Mouse (Mus musculus) adrenal gland, postnatal 25 days (tissue): ENCODE data around the gene Zfp598. TPM values are rescaled to one million over a fixed set of nuclear protein-coding genes. Genes with fewer than 3 reads are reported as not detected.

ENCODE experiments used
- DNase-seq: peaks from one replicate; pipeline ENCODE4 v3.0.0; 2021; ENCODE audit warnings: mixed read lengths
- long read RNA-seq: library from polyadenylated mRNA; stranded (forward); transcript quantifications from one replicate; pipeline ENCODE4 v2.0.0, GENCODE M21; 2021
- total RNA-seq: library from RNA; stranded (reverse); gene quantifications from 2 replicates; pipeline ENCODE4 v1.2.3, GENCODE M21; 2021

Gene Zfp598
- total RNA-seq = 53.9 and 54.7 TPM in 2 replicates
- long read RNA-seq, partial matches to known transcripts = 9 of 19 reads
- long read RNA-seq, other reads (novel, unspliced or antisense) = 9 of 19 reads

- peak; percentile 96 for DNase-seq
These were observed at the start of gene Zfp598 for GRCm38 (mm10) chr17:24669545-24670245. Zfp598 (plus strand) TSS chr17:24669687.

GRCm38 (mm10) chr17:24625472-24625871, 44.0 kb upstream of the Zfp598 start:
- DNase-seq = no peak

- DNase-seq = peak; percentile 74
These were observed 40.8 kb upstream of the Zfp598 start for GRCm38 (mm10) chr17:24628646-24629045.

- no peak for DNase-seq
These were observed 39.4 kb upstream of the Zfp598 start for GRCm38 (mm10) chr17:24630072-24630471.

GRCm38 (mm10) chr17:24632167-24632812, 37.2 kb upstream of the Zfp598 start, which contains the start of the genes Tsc2 and Nthl1:
Tsc2 (minus strand) TSS chr17:24632630.
Nthl1 (plus strand) TSS chr17:24632680.
- DNase-seq = peak; percentile 84

- peak; percentile 60 for DNase-seq
These were observed 36.6 kb upstream of the Zfp598 start for GRCm38 (mm10) chr17:24632813-24633449.

GRCm38 (mm10) chr17:24633831-24634230, 35.7 kb upstream of the Zfp598 start:
- no peak for DNase-seq

- no peak for DNase-seq
These were observed 34.5 kb upstream of the Zfp598 start for GRCm38 (mm10) chr17:24635024-24635423.

- DNase-seq = no peak
These were observed 33.8 kb upstream of the Zfp598 start for GRCm38 (mm10) chr17:24635694-24636093.

- no peak for DNase-seq
These were observed 32.6 kb upstream of the Zfp598 start for GRCm38 (mm10) chr17:24636781-24637481.

- DNase-seq = no peak
These were observed 31.3 kb upstream of the Zfp598 start for GRCm38 (mm10) chr17:24638214-24638613.

- no peak for DNase-seq
These were observed 30.6 kb upstream of the Zfp598 start for GRCm38 (mm10) chr17:24638840-24639239.

GRCm38 (mm10) chr17:24639571-24639988, 29.9 kb upstream of the Zfp598 start:
- no peak for DNase-seq

- no peak for DNase-seq
These were observed 29.4 kb upstream of the Zfp598 start for GRCm38 (mm10) chr17:24640119-24640518.

GRCm38 (mm10) chr17:24640581-24640980, 28.9 kb upstream of the Zfp598 start:
- DNase-seq = no peak

- DNase-seq = no peak
These were observed 27.5 kb upstream of the Zfp598 start for GRCm38 (mm10) chr17:24641944-24642343.

- DNase-seq = no peak
These were observed 26.6 kb upstream of the Zfp598 start for GRCm38 (mm10) chr17:24642791-24643343.

- DNase-seq = no peak
These were observed 25.3 kb upstream of the Zfp598 start for GRCm38 (mm10) chr17:24644030-24644715.

GRCm38 (mm10) chr17:24644875-24645721, 24.4 kb upstream of the Zfp598 start:
- peak; percentile 40 for DNase-seq

GRCm38 (mm10) chr17:24645916-24646315, 23.6 kb upstream of the Zfp598 start:
- no peak for DNase-seq
